Mouse (Mus musculus) E14TG2a.4 (cell line): ENCODE data around the gene Ncapd3.

Experiments
- CTCF ChIP-seq: conservative IDR thresholded peaks from 2 replicates; pipeline ENCODE4 v1.5.1; 2014; ENCODE audit warnings: low read length
- NANOG ChIP-seq: IDR thresholded peaks from 2 replicates; pipeline ENCODE4 v1.6.1; 2014; ENCODE audit warnings: borderline replicate concordance, low read length, mixed read lengths
- POU5F1 ChIP-seq: IDR thresholded peaks from 2 replicates; pipeline ENCODE4 v1.6.1; 2014; ENCODE audit warnings: low read length, borderline replicate concordance

GRCm38 (mm10) chr9:27018961-27019360 lies 11.0 kb upstream of the Ncapd3 start:
- TF ChIP-seq CTCF (no peak), NANOG (no peak), POU5F1 (no peak)
